Mouse (Mus musculus) adrenal gland, postnatal 25 days (tissue): ENCODE results near the gene Ccser1. TPM values are rescaled to one million over a fixed set of nuclear protein-coding genes. Genes with fewer than 3 reads are reported as not detected.

Source experiments
- DNase-seq: peaks from one replicate; pipeline ENCODE4 v3.0.0; 2021; ENCODE audit warnings: mixed read lengths
- total RNA-seq: library from RNA; stranded (reverse); gene quantifications from 2 replicates; pipeline ENCODE4 v1.2.3, GENCODE M21; 2021

The Ccser1 gene
- total RNA-seq, 1 experiment from 2014 or later = 2.8 TPM

- no peak for DNase-seq
Observed at GRCm38 (mm10) chr6:62055276-62055675, 875.2 kb downstream of the Ccser1 start.

GRCm38 (mm10) chr6:62066363-62067023 is 886.4 kb downstream of the Ccser1 start:
- DNase-seq = no peak

GRCm38 (mm10) chr6:62067024-62067380 is 886.9 kb downstream of the Ccser1 start:
- no peak for DNase-seq

- no peak for DNase-seq
Observed at GRCm38 (mm10) chr6:62105464-62105863, 925.3 kb downstream of the Ccser1 start.

GRCm38 (mm10) chr6:62132531-62132930 is 952.4 kb downstream of the Ccser1 start:
- no peak for DNase-seq

GRCm38 (mm10) chr6:62160320-62160719 is 980.2 kb downstream of the Ccser1 start:
- no peak for DNase-seq

GRCm38 (mm10) chr6:62162596-62162995 is 982.5 kb downstream of the Ccser1 start:
- no peak for DNase-seq

- no peak for DNase-seq
Observed at GRCm38 (mm10) chr6:62163826-62164225, 983.7 kb downstream of the Ccser1 start.

GRCm38 (mm10) chr6:62196496-62197188 is 1016.5 kb downstream of the Ccser1 start:
- DNase-seq = no peak

- DNase-seq = no peak
Observed at GRCm38 (mm10) chr6:62198768-62199167, 1018.6 kb downstream of the Ccser1 start.

GRCm38 (mm10) chr6:62205013-62205412 is 1024.9 kb downstream of the Ccser1 start:
- no peak for DNase-seq

- DNase-seq = no peak
Observed at GRCm38 (mm10) chr6:62221856-62222255, 1041.7 kb downstream of the Ccser1 start.

- no peak for DNase-seq
Observed at GRCm38 (mm10) chr6:62263899-62264298, 1083.8 kb downstream of the Ccser1 start.

GRCm38 (mm10) chr6:62264525-62264924 is 1084.4 kb downstream of the Ccser1 start:
- DNase-seq = no peak

- DNase-seq = no peak
Observed at GRCm38 (mm10) chr6:62281256-62281655, 1101.1 kb downstream of the Ccser1 start.

- no peak for DNase-seq
Observed at GRCm38 (mm10) chr6:62301576-62302312, 1121.6 kb downstream of the Ccser1 start.

- no peak for DNase-seq
Observed at GRCm38 (mm10) chr6:62318627-62319026, 1138.5 kb downstream of the Ccser1 start.

GRCm38 (mm10) chr6:62340319-62340718 is 1160.2 kb downstream of the Ccser1 start:
- DNase-seq = no peak

- no peak for DNase-seq
Observed at GRCm38 (mm10) chr6:62367802-62368201, 1187.7 kb downstream of the Ccser1 start.
